Mouse (Mus musculus): ENCODE data around the gene Vgll4.

GRCm38 (mm10) chr6:114876033-114876432 is 93.8 kb downstream of the Vgll4 start:
- TF ChIP-seq EP300 (IDR thresholded peaks at IDR 0.05; ENCODE audit: insufficient read depth, low read depth, low read length) (no peak), CTCF (IDR thresholded peaks at IDR 0.05) (no peak)

Measured in heart, adult 2 months (tissue).